Mouse (Mus musculus) cerebellum, adult 9-10 months (tissue): ENCODE measurements at regions not wholly inside any gene's neighbourhood (a gene's known extent, or its start where the extent isn't known, plus 50 kb on each side); places are given as distances from the start of the nearest gene placed in this dataset.
A peak's percentile ranks its signal among the peaks of the same experiment; 100 is the strongest.

Source experiments
- DNase-seq: peaks from one replicate; pipeline ENCODE4 v3.0.0; 2022

DNA sequence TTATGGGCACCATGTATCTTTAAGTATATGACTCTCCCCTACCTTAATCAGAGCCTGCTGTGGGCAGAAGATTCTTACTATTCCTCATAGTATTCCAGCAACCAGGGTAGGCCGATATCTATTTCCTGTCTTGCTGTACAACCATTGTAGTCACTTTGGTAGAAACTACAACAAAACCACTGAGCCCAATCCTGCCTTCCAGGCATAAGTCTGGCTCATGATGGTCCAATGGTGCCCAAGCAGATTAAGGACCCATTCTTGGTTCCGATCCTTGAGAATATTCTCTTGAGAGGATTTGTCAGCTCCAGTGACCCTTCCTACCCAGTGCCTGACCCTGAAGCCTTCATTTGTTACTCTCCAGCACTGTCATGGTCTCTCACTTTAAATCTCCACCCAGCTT is 102.9 kb upstream of the Mylip start:
- no peak for DNase-seq

DNA sequence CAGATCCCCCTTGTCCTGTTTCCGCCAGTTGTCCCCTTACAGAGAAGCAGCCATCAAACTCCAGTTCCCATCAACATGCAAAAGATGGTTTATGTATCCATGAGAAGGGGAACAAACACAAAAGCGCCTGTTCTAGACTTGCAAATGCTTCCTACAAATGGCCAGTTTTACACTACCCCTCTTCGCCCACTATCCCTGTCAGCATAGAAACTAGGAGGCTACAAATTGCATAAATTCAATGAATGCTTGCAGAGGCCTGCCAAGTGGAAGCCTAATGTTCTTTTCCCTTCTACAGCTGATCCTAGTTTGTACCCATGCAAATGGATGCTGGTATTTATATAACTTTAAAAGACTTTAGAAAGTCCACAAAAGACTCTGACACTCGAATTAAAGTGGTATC is 102.3 kb upstream of the Mylip start:
- no peak for DNase-seq

DNA sequence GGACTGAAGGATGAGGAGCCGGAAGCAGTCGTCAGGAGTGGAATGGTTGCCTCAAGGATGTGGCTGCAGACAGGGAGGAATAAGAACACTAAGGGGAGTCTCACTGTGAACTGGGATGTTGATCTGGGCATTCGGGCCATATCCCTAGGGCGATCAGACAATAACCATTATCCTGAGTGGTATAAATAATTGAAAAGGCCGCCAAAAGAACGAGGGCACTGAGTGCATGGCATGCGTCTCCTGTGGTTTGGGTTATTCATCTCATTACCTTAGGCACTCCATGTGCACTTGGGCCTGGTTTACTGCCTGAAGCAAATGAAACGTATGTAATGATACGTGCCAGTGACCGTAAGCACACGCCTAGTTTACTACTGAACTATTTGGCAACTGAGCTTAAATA is 99.6 kb upstream of the Mylip start:
- no peak for DNase-seq

DNA sequence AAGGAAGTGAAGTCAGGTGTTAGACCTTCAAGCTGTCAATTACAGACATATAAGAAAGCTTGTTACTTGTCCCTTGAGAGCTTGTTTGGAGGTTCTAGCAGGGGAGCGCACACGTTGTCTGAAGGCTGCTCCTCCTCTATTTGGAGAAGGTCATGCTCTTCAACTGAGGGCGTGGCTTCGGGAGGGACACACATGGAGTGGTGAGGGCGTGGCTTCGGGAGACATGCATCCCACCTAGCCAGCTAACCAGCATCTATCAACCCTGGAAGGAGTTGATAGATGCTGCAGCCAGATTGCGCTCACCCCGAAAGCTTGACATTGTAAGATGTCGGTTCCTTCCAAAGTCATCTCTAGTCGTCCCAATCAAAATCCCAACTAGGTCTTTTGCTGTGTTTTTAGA is 94.9 kb upstream of the Mylip start:
- no peak for DNase-seq

DNA sequence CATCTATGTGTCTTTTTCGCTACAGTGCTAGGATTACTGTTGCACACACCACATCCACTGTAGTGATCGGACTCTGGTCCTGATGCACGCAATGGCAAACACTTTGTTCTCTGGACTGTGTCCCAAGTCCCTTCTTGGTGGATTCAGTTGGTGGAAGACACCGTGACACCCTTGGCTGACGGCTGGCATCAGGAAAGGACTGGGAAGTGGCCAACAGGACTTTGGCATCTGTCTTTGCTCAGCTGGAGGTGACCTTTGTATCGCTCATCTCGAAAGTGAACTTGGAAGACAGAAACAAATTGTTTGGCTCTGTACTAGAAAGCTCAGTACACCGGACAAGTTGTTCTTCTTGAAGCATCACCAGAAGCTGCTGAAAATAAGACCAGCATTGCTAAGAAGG is 88.9 kb upstream of the Mylip start:
- no peak for DNase-seq

DNA sequence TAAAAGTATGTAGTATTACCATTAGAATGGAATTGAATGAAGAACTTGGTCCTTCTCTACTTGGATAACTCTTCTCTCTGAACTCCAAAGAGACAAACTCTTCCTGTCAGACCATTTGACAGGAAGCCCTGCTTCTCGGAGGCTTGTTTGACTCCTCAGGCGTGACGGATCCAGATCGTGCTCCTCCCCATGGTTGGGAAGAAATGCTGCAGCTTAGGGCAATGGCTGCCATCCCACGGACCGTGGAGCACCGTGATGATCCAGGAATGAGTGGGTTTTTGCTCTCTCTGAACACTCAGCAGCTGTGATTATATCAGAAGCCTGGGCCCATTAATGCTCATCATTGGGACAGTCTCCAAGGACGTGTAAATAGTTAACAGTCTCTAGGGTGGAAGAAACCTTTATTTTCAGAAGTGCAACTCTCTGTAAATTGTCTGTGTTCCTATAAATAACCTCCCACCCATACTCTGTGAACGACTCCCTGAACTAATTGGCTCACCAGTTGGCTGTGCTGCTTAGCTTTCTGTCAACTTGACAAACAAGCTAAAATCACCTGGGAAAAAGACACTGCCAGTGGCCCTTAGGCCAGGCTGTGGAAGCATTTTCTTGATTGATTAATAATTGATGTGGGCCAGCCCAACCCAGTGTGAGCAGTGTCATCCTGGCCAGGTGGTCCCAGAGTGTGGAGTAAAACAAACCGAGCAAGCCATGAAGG is 88.2 kb upstream of the Mylip start:
- no peak for DNase-seq

DNA sequence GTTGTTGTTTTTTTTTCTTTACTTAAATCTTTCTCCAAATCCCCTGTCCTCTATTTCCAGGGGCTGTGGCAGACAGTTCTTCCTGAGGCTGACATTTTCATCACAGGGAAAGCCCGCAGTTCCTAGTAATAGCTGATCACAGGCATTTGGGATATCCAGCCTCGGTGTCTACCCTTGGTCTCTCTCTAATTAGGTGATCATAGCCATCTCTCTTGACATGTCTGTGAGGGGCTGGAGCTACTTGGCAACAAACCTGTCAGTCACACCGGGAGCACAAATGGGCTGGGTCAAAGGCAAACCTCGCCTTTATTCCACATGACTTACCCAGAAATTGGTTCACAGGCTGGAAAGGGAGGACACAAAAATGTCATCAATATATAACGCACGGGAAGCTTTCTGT is 86.7 kb upstream of the Mylip start:
- no peak for DNase-seq

DNA sequence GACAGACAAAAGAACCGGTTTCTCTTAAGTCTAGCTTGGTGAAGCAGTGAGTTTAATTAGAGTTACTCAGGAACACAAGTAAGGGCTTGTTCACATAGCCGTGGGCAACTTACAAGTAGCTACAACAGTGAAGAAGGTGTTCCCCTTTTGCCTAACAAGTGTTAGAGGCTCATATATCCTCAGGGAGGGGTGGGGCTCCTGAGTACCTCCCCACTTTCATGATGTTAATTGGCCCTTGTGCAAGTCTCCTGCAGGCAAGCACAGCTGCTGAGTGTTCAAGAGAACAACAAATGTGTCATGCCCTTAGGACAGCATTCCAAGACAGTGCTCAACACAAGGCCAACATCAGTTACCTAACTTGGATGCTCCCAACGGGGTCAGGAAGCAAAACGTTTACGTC is 83.4 kb upstream of the Mylip start:
- DNase-seq = no peak

DNA sequence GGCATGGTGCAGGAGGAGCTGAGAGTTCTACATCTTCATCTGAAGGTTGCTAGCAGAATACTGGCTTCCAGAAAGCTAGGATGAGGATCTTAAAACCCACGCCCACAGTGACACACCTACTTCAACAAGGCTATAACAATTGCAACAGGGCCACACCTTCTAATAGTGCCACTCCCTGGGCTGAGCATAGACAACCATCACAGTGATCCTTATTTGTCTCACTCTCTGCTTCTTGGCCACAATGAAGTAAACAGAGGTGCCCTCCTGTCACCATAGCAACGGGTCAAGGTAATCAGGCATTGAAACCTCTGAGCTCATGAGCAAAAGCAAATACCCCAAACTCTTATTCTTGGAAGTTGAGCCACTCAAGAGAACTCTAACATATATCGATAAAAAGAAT is 82.3 kb upstream of the Mylip start:
- no peak for DNase-seq

DNA sequence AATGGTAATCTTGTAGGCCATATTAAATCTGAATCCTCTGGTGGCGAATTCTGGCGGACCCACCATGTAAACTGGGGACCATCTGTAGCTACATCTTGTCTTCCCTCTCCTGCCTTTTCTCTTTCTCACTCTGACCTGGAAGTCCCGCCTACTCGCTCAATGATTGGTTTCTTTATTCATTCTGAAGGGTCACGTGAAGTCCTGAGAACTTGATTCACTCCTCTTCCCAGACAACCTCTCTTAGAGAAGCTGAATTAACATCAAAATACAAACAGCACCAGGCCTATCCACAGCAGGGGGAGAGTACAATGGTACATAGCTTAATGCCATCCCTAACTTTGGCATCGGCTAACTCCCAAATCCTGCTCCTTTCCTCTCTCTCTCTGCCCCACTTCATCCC is 69.9 kb upstream of the Mylip start:
- DNase-seq = no peak

DNA sequence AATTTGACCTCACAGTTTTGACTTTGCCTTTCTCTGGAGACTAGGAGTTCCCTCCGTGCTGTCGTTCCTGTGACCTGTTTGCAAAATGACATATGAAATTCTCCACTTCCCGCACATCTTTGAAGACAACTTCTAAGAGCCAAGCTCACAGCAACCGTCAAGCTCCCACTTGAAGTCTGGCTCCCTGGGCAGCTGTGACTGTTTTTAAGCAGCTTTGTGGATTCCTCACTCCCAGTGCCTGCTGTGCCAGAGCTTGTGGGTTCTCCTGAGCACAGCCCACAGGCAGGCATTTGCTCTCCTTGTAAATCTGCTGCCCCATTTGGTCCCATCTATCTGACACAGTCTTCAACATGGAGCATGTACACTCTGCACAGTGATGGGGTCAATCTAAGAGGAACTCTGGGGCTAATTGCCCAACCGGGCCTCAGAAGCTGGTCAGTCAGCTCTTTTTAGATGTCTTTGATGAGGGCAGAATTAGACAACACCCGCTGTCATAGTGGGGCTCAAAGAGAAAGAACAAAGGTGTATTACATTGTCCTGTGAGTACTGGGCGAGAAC is 63.7 kb upstream of the Mylip start:
- no peak for DNase-seq

DNA sequence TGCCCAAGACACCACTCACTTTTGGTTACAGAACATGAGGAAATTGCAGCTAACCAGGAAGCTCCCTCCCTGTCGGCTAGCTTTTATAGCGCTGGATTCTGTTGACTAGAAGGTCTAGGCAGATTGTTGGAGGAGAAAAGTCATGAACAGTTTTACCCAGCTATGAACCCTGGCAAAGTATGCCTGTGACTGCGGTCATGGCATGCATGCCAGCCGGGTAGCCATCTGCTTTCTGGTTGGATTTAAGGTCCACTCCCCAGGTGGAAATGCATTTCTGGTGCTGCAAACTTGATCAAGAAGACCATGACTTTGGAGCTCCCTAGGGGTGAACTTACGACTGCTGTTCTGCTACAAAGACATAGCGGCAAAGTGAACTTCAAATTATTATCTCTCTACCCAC is 62.8 kb upstream of the Mylip start:
- peak; percentile 3 for DNase-seq

DNA sequence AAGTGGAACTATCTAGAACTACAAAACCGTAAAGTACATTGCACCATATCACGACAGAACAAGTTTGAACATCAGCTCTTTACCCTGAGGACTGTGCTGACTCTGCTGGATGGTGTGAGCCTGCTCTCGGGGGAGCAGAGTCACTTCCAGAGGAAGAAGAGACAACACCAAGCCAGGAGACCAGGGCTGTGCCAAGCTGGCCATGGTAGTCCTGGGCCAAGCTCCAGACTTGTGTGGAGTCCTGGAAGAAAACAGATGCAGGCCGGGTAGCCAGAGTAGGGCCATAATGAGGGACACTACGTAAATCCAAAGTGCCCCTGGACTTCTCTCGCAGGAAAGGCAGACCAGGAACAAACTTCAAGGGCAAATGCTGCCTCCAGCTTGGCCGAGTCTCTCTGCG is 59.0 kb upstream of the Mylip start:
- no peak for DNase-seq

DNA sequence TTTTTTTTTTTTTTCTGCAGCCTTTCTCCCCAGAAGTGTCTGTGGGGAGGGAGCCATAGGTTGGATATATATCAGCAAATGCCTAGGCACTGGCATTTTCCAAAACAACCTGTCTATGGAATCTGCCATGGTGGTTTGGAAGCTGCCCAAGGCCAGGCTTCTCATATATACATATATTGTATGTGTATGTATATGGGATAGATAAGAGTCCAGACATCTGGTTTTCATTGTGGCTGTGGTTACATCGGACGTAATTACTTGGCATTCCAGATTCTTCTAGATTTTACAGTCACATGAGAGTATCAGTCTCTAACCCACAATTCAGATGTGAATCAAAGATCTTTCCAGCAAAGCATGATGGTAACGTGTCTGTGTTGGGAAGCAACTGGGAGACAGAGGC is 57.5 kb upstream of the Mylip start:
- no peak for DNase-seq

DNA sequence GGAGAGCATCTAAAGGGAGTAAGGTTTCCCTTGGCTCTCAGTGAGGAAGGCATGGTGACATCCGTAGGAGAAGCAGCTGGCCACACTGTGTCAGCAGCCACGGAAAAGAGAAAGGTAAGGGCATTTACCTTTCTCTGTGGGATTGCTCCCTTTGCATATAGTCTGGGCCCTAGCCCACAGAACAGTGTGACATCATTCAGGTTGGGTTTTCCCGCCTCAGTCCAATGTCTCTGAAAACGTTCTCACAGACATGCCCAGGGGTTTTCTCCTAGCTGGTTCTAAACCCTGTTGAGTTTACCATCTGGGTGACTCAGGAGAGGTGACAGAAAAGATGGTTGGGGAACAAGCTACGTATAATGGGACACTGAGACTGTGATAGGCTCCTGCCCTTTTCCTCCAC is 55.9 kb upstream of the Mylip start:
- DNase-seq = no peak
